Mouse (Mus musculus): ENCODE data around the gene Capn15.

DNA sequence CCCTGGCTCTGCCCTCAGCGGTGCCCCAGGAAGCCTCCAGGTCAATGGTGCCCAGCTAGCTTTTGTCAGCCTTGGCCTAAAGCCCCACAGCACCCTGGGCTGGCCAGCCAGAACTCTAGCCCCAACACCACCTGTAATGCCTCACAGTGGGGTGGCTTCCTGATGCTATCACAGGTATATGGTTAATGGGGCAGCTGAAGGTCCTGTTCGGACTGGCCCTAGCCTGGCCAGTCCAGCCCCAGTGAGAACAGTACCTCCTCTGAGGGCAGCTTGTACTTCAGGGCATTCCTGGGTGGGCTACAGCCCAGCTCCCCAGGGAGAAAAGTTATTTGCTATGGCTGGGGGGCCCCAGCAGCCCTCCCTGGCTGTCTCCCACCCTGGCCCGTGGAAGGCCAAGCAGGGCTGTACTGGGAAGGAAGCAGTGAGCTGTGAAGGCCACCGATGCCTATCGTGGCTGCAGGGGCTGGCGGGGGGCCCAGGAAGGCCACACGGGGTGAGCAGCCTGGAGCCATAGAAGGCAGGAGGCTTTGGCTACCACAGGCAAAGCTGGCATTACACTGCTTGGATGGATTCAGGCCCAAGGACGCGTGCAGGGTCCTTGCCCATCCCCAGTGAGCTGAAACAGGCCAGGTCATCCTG lies 40.0 kb downstream of the Capn15 start:
- TF ChIP-seq ZC3H11A (IDR thresholded peaks at IDR 0.05; ENCODE audit: borderline replicate concordance, low read depth, low read length) (no peak), ZNF384 (IDR thresholded peaks at IDR 0.05; ENCODE audit: low read depth, low read length) (no peak)
